Mouse (Mus musculus): Measurements from ENCODE around the gene Fgf2.

- TF ChIP-seq CTCF (IDR thresholded peaks at IDR 0.05; ENCODE audit: insufficient read depth, low read depth, low read length) (no peak), POLR2A (IDR thresholded peaks at IDR 0.05; ENCODE audit: insufficient read depth, low read depth, low read length) (no peak)
Observed at GRCm38 (mm10) chr3:37381457-37381856, 33.3 kb downstream of the Fgf2 start.
